Mouse (Mus musculus) adrenal gland, postnatal 36 days (tissue): ENCODE data around the gene Otud1. TPM values are rescaled to one million over a fixed set of nuclear protein-coding genes. Genes with fewer than 3 reads are reported as not detected.

Experiments
- DNase-seq, 2 experiments: peaks; one replicate each; pipeline ENCODE4 v3.0.0; 2021; ENCODE audit warnings: mixed read lengths in 1 of 2
- long read RNA-seq, 2 experiments: library from polyadenylated mRNA; stranded (forward); transcript quantifications; one replicate each; pipeline ENCODE4 v2.0.0; 2021; ENCODE audit warnings: borderline sequencing depth in 2 of 2
- total RNA-seq, 2 experiments: library from RNA; stranded (reverse); gene quantifications; 2 replicates each; pipeline ENCODE4 v1.2.3; 2021

The Otud1 gene
- 1 to 10 TPM; 6.6 to 8.2 TPM for total RNA-seq
- long read RNA-seq, experiment 1, transcript Otud1-201 (1 exons, 2,832 nt) = major isoform, 21 of 21 reads
- long read RNA-seq, experiment 1, partial matches to known transcripts = 0 of 21 reads
- long read RNA-seq, experiment 1, other reads (novel, unspliced or antisense) = 0 of 21 reads
- long read RNA-seq, experiment 2, partial matches to known transcripts = 0 of 2 reads
- long read RNA-seq, experiment 2, other reads (novel, unspliced or antisense) = 0 of 2 reads

- peak; percentile 97 to 98 for DNase-seq
Observed at GRCm38 (mm10) chr2:19657158-19657874, at the start of gene Otud1. Otud1 (plus strand) TSS chr2:19657752.

GRCm38 (mm10) chr2:19607852-19608251, 49.7 kb upstream of the Otud1 start:
- DNase-seq = no peak

GRCm38 (mm10) chr2:19608410-19609073, 49.0 kb upstream of the Otud1 start:
- no peak for DNase-seq

- no peak for DNase-seq
Observed at GRCm38 (mm10) chr2:19622041-19622440, 35.5 kb upstream of the Otud1 start.

- no peak for DNase-seq
Observed at GRCm38 (mm10) chr2:19627044-19627443, 30.5 kb upstream of the Otud1 start.

GRCm38 (mm10) chr2:19627920-19628608, 29.5 kb upstream of the Otud1 start:
- DNase-seq = no peak

- DNase-seq = no peak
Observed at GRCm38 (mm10) chr2:19630544-19630943, 27.0 kb upstream of the Otud1 start.

- no peak for DNase-seq
Observed at GRCm38 (mm10) chr2:19633406-19633920, 24.1 kb upstream of the Otud1 start.

- no peak for DNase-seq
Observed at GRCm38 (mm10) chr2:19645182-19645581, 12.4 kb upstream of the Otud1 start.

- no peak for DNase-seq
Observed at GRCm38 (mm10) chr2:19646144-19646543, 11.4 kb upstream of the Otud1 start.

- DNase-seq = peak; percentile 72
Observed at GRCm38 (mm10) chr2:19646910-19647309, 10.6 kb upstream of the Otud1 start.

GRCm38 (mm10) chr2:19656436-19656835, 1.1 kb upstream of the Otud1 start:
- no peak for DNase-seq

- DNase-seq = peak; percentile 66 to 79
Observed at GRCm38 (mm10) chr2:19657881-19658589, 483 bp downstream of the Otud1 start.

- peak; percentile 6 to 32 for DNase-seq
Observed at GRCm38 (mm10) chr2:19658661-19659384, 1.3 kb downstream of the Otud1 start.

- no peak for DNase-seq
Observed at GRCm38 (mm10) chr2:19660875-19661274, 3.3 kb downstream of the Otud1 start.

GRCm38 (mm10) chr2:19663146-19663848, 5.7 kb downstream of the Otud1 start:
- no peak for DNase-seq

- DNase-seq = peak; percentile 59 to 60
Observed at GRCm38 (mm10) chr2:19664147-19664546, 6.6 kb downstream of the Otud1 start.

GRCm38 (mm10) chr2:19664555-19665475, 7.3 kb downstream of the Otud1 start:
- DNase-seq = no peak

- DNase-seq = peak; percentile 11 to 12
Observed at GRCm38 (mm10) chr2:19665841-19666240, 8.3 kb downstream of the Otud1 start.
